Mouse (Mus musculus) cerebellum, adult 8-10 months (tissue): ENCODE data around the gene Mucl1.
"Not testable (repeated sequence)": the region's sequence is repeated elsewhere in the genome, so short reads cannot be mapped to it uniquely, and the experiment has no call there.

Experiments
- DNase-seq: peaks from one replicate; pipeline ENCODE4 v3.0.0; 2022

Gene Mucl1

GRCm38 (mm10) chr15:103755369-103755768, at the start of gene Mucl1:
TSS of gene Mucl1 (minus strand) at chr15:103755469.
- DNase-seq: no peak

DNA sequence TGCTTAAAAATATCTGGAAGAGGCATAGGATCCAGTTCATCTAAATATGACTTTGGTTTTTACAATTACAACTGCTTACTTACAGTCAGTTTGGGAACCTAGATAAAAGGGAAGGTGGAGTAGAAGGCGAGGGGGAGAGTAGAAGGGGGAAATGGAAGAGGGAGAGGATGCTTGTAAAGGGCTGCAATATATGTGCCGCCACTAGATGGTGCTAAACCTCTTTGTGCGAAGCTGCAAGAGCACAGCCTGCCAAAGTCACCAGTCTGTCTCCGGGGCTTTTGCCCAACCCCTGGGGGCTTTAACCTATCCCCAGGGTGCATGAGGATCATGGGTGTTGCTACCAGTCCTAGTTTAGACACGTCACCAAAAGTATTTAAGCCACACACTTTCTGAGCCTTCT, 11.6 kb upstream of the Mucl1 start:
- DNase-seq: not testable (repeated sequence)

GRCm38 (mm10) chr15:103716861-103717260, 38.4 kb downstream of the Mucl1 start:
- DNase-seq: not testable (repeated sequence)
